Mouse (Mus musculus) CH12.LX (cell line): Measurements from ENCODE around the gene Rsl24d1. TPM values are rescaled to one million over a fixed set of nuclear protein-coding genes. Genes with fewer than 3 reads are reported as not detected.
A peak's percentile ranks its signal among the peaks of the same experiment; 100 is the strongest.

ENCODE experiments used
- DNase-seq: peaks from one replicate; pipeline ENCODE4 v3.0.0-alpha.2; 2013; ENCODE audit errors: extremely low read depth
- H3K27ac ChIP-seq: 2 replicates; pipeline ENCODE4 v1.5.1; 2012; ENCODE audit warnings: low read depth, mild to moderate bottlenecking, control low read depth, moderate library complexity; ENCODE audit not compliant: insufficient read depth
- H3K27me3 ChIP-seq: replicated peaks from 2 replicates; pipeline ENCODE3; 2012; ENCODE audit warnings: inconsistent platforms
- H3K36me3 ChIP-seq, 2 experiments: replicated peaks in 1 of 2; 2 replicates each; pipeline versions ENCODE3 to v1.6.1; 2012; ENCODE audit warnings: inconsistent platforms in 1 of 2, low read length in 1 of 2, mild to moderate bottlenecking in 1 of 2, mixed read lengths in 1 of 2, moderate library complexity in 1 of 2; ENCODE audit not compliant: control insufficient read depth in 1 of 2, insufficient read depth in 1 of 2
- H3K4me1 ChIP-seq, 2 experiments: 2 replicates each; pipeline ENCODE4 v1.6.1; 2012; ENCODE audit warnings: inconsistent platforms in 1 of 2, moderate library complexity in 1 of 2; ENCODE audit not compliant: insufficient read depth in 2 of 2, control insufficient read depth in 1 of 2
- H3K4me2 ChIP-seq: 2 replicates; pipeline ENCODE4 v1.6.1; 2012; ENCODE audit warnings: low read depth, mild to moderate bottlenecking, control low read depth; ENCODE audit not compliant: poor library complexity, insufficient read depth, severe bottlenecking
- H3K4me3 ChIP-seq, 3 experiments: fragments of 150-350 bp in 1 of 3; sonication (generic) in 1 of 3; replicated peaks in 1 of 3; 2 replicates each; pipeline versions ENCODE3 to v1.5.1; 2011 to 2012; ENCODE audit warnings: low read depth in 2 of 3, low read length in 2 of 3, mild to moderate bottlenecking in 2 of 3, moderate library complexity in 2 of 3, control low read depth in 1 of 3, improper control_type of control experiment in 1 of 3, inconsistent platforms in 1 of 3, mixed read lengths in 1 of 3; ENCODE audit not compliant: poor library complexity in 1 of 3
- H3K79me2 ChIP-seq: replicated peaks from 2 replicates; pipeline ENCODE4 v1.6.1; 2012; ENCODE audit warnings: mild to moderate bottlenecking, moderate library complexity; ENCODE audit not compliant: control insufficient read depth, poor library complexity, insufficient read depth, severe bottlenecking; ENCODE audit errors: extremely low read depth
- H3K9ac ChIP-seq: 2 replicates; pipeline ENCODE4 v1.6.1; 2012; ENCODE audit warnings: low read depth, mild to moderate bottlenecking, control low read depth, moderate library complexity; ENCODE audit not compliant: insufficient read depth
- H3K9me3 ChIP-seq: replicated peaks from 2 replicates; pipeline ENCODE3; 2012; ENCODE audit warnings: low read length, inconsistent platforms, mixed read lengths
- BHLHE40 ChIP-seq: IDR thresholded peaks from 2 replicates; pipeline ENCODE4 v1.6.1; 2011; ENCODE audit warnings: mild to moderate bottlenecking, low read depth, low read length, improper control_type of control experiment
- CHD1 ChIP-seq: IDR thresholded peaks from 2 replicates; pipeline ENCODE4 v1.6.1; 2012; ENCODE audit warnings: low read depth, low read length, improper control_type of control experiment, inconsistent platforms
- CHD2 ChIP-seq: IDR thresholded peaks from 2 replicates; pipeline ENCODE4 v1.6.1; 2011; ENCODE audit warnings: low read length, improper control_type of control experiment
- CTCF ChIP-seq, 2 experiments: IDR thresholded peaks in 1 of 2; conservative IDR thresholded peaks in 1 of 2; 2 replicates each; pipeline ENCODE4 v1.5.1; 2011 to 2012; ENCODE audit warnings: low read depth in 2 of 2, low read length in 2 of 2, improper control_type of control experiment in 1 of 2, inconsistent platforms in 1 of 2, mild to moderate bottlenecking in 1 of 2, moderate library complexity in 1 of 2
- E2F4 ChIP-seq: IDR thresholded peaks from 2 replicates; pipeline ENCODE4 v1.6.1; 2011; ENCODE audit warnings: low read depth, low read length, improper control_type of control experiment; ENCODE audit not compliant: insufficient replicate concordance
- ELF1 ChIP-seq: IDR thresholded peaks from 2 replicates; pipeline ENCODE4 v1.6.1; 2014; ENCODE audit warnings: low read depth, mild to moderate bottlenecking, inconsistent platforms, low read length, improper control_type of control experiment
- EP300 ChIP-seq: IDR thresholded peaks from 2 replicates; pipeline ENCODE4 v1.6.1; 2011; ENCODE audit warnings: low read length, improper control_type of control experiment
- GABPA ChIP-seq: IDR thresholded peaks from 2 replicates; pipeline ENCODE4 v1.6.1; 2012; ENCODE audit warnings: low read depth, low read length, improper control_type of control experiment, inconsistent platforms; ENCODE audit not compliant: insufficient replicate concordance
- HCFC1 ChIP-seq: IDR thresholded peaks from 2 replicates; pipeline ENCODE4 v1.6.1; 2012; ENCODE audit warnings: low read depth, mild to moderate bottlenecking, inconsistent platforms, low read length, improper control_type of control experiment
- IRF4 ChIP-seq: IDR thresholded peaks from 2 replicates; pipeline ENCODE4 v1.6.1; 2014; ENCODE audit warnings: low read depth, mild to moderate bottlenecking, inconsistent platforms, low read length, improper control_type of control experiment
- JUN ChIP-seq: IDR thresholded peaks from 2 replicates; pipeline ENCODE4 v1.6.1; 2011; ENCODE audit warnings: low read depth, mild to moderate bottlenecking, low read length, improper control_type of control experiment, moderate library complexity; ENCODE audit not compliant: insufficient read depth
- JUND ChIP-seq: conservative IDR thresholded peaks from 2 replicates; pipeline ENCODE4 v1.6.1; 2011; ENCODE audit warnings: low read depth, low read length, improper control_type of control experiment
- KAT2A ChIP-seq: IDR thresholded peaks from 2 replicates; pipeline ENCODE4 v1.6.1; 2012; ENCODE audit warnings: low read length, improper control_type of control experiment, inconsistent platforms; ENCODE audit not compliant: insufficient replicate concordance
- MAFK ChIP-seq: IDR thresholded peaks from 2 replicates; pipeline ENCODE4 v1.6.1; 2011; ENCODE audit warnings: low read length, improper control_type of control experiment; ENCODE audit not compliant: insufficient replicate concordance
- MAX ChIP-seq: IDR thresholded peaks from 2 replicates; pipeline ENCODE4 v1.6.1; 2011; ENCODE audit warnings: low read length, improper control_type of control experiment
- MAZ ChIP-seq: IDR thresholded peaks from 2 replicates; pipeline ENCODE4 v1.6.1; 2012; ENCODE audit warnings: low read depth, mild to moderate bottlenecking, inconsistent platforms, low read length, improper control_type of control experiment, moderate library complexity
- MEF2A ChIP-seq: IDR thresholded peaks from 2 replicates; pipeline ENCODE4 v1.6.1; 2014; ENCODE audit warnings: low read depth, mild to moderate bottlenecking, inconsistent platforms, low read length, improper control_type of control experiment, borderline replicate concordance
- MXI1 ChIP-seq: IDR thresholded peaks from 2 replicates; pipeline ENCODE4 v1.6.1; 2011; ENCODE audit warnings: mild to moderate bottlenecking, low read depth, low read length, improper control_type of control experiment
- NELFE ChIP-seq: IDR thresholded peaks from 2 replicates; pipeline ENCODE4 v1.6.1; 2011; ENCODE audit warnings: low read depth, low read length, improper control_type of control experiment
- NRF1 ChIP-seq: IDR thresholded peaks from 2 replicates; pipeline ENCODE4 v1.6.1; 2014; ENCODE audit warnings: low read depth, mild to moderate bottlenecking, inconsistent platforms, low read length, improper control_type of control experiment, moderate library complexity
- PAX5 ChIP-seq: IDR thresholded peaks from 2 replicates; pipeline ENCODE4 v1.6.1; 2012; ENCODE audit warnings: low read length, inconsistent platforms, mixed read lengths
- POLR2A ChIP-seq: IDR thresholded peaks from 2 replicates; pipeline ENCODE4 v1.6.1; 2011; ENCODE audit warnings: low read depth, mild to moderate bottlenecking, improper control_type of control experiment, low read length
- POLR2AphosphoS2 ChIP-seq: IDR thresholded peaks from 2 replicates; pipeline ENCODE4 v1.6.1; 2011; ENCODE audit warnings: low read depth, low read length, improper control_type of control experiment
- RAD21 ChIP-seq: IDR thresholded peaks from 2 replicates; pipeline ENCODE4 v1.6.1; 2011; ENCODE audit warnings: low read depth, mild to moderate bottlenecking, low read length, improper control_type of control experiment, moderate library complexity
- SIN3A ChIP-seq: IDR thresholded peaks from 2 replicates; pipeline ENCODE4 v1.6.1; 2012; ENCODE audit warnings: low read length, improper control_type of control experiment, inconsistent platforms
- SMC3 ChIP-seq: IDR thresholded peaks from 2 replicates; pipeline ENCODE4 v1.6.1; 2011; ENCODE audit warnings: low read depth, low read length, improper control_type of control experiment
- TBP ChIP-seq: conservative IDR thresholded peaks from 2 replicates; pipeline ENCODE4 v1.6.1; 2011; ENCODE audit warnings: low read depth, low read length, improper control_type of control experiment
- UBTF ChIP-seq: IDR thresholded peaks from 2 replicates; pipeline ENCODE4 v1.6.1; 2012; ENCODE audit warnings: low read depth, mild to moderate bottlenecking, inconsistent platforms, low read length, improper control_type of control experiment, moderate library complexity
- USF1 ChIP-seq: IDR thresholded peaks from 2 replicates; pipeline ENCODE4 v1.6.1; 2014; ENCODE audit warnings: low read depth, mild to moderate bottlenecking, inconsistent platforms, low read length, improper control_type of control experiment
- USF2 ChIP-seq: conservative IDR thresholded peaks from 2 replicates; pipeline ENCODE4 v1.6.1; 2011; ENCODE audit warnings: low read depth, low read length, improper control_type of control experiment
- ZC3H11A ChIP-seq: IDR thresholded peaks from 2 replicates; pipeline ENCODE4 v1.6.1; 2012; ENCODE audit warnings: low read depth, mild to moderate bottlenecking, inconsistent platforms, low read length, improper control_type of control experiment
- ZKSCAN1 ChIP-seq: IDR thresholded peaks from 2 replicates; pipeline ENCODE4 v1.6.1; 2012; ENCODE audit warnings: low read depth, inconsistent platforms, low read length, improper control_type of control experiment, borderline replicate concordance
- ZMIZ1 ChIP-seq: IDR thresholded peaks from 2 replicates; pipeline ENCODE4 v1.6.1; 2012; ENCODE audit warnings: low read depth, mild to moderate bottlenecking, inconsistent platforms, low read length, improper control_type of control experiment
- ZNF384 ChIP-seq: IDR thresholded peaks from 2 replicates; pipeline ENCODE4 v1.6.1; 2012; ENCODE audit warnings: low read depth, low read length, improper control_type of control experiment, inconsistent platforms
- dilution Hi-C: fragments of 300-500 bp; cut with MboI; formaldehyde crosslinking; loops from 2 replicates; pipeline ENCODE4 v1.14.3; 2020; ENCODE audit warnings: low sequenced_read_pairs; ENCODE audit not compliant: extremely low pct_unique_long_range_greater_than_20kb, extremely low pct_ligation_motif_present
- in situ Hi-C: fragments of 300-500 bp; cut with MboI; formaldehyde crosslinking; loops from 3 replicates; pipeline ENCODE4 v1.14.3; 2019; ENCODE audit warnings: low sequenced_read_pairs, low pct_ligation_motif_present, low pct_unique_long_range_greater_than_20kb, mixed read lengths
- polyA plus RNA-seq: library from polyadenylated mRNA; unstranded; fragments of >175 nt; gene quantifications from 2 replicates; pipeline ENCODE4 v1.2.1, GENCODE M21; 2012; ENCODE audit warnings: low read depth; ENCODE audit not compliant: insufficient read length
- total RNA-seq, 2 experiments: library from RNA; depleted of rRNA; stranded (reverse); fragments of 300-350 nt in 1 of 2; fragments of >200 nt in 1 of 2; gene quantifications; 2 replicates each; pipeline ENCODE4 v1.2.3; 2012 to 2014

The Rsl24d1 gene
- total and polyA plus RNA-seq, 3 experiments: 108 to 365 (median 202) TPM

GRCm38 (mm10) chr9:73090121-73090520 lies 23.1 kb upstream of the Rsl24d1 start:
- Histone ChIP-seq H3K27me3 (no peaks in the 10 kb centered on the region), H3K9ac (no peak overlapping the region), H3K4me1 (peaks cover 2 to 54% of the 10 kb centered on the region in 2 experiments; a peak in 2 of 4 replicates), H3K9me3 (no peaks in the 10 kb centered on the region), H3K27ac (no peak overlapping the region), H3K36me3 (peaks cover 8 to 32% of the 10 kb centered on the region in 2 experiments), H3K4me3 (no peak overlapping the region), H3K4me2 (no peak overlapping the region), H3K79me2 (no peaks in the 10 kb centered on the region)
- TF ChIP-seq MXI1 (no peak), SMC3 (peak; percentile 6; the same call in 1 of the 2 replicates)
- DNase-seq: no peak
- dilution Hi-C loops (no loop called here), in situ Hi-C loops (loop anchor here (5.0 to 25.0 kb wide), 3 partner anchors 48 to 328 kb away; partner anchors contain the start of genes Pigb and Rab27a)

DNA sequence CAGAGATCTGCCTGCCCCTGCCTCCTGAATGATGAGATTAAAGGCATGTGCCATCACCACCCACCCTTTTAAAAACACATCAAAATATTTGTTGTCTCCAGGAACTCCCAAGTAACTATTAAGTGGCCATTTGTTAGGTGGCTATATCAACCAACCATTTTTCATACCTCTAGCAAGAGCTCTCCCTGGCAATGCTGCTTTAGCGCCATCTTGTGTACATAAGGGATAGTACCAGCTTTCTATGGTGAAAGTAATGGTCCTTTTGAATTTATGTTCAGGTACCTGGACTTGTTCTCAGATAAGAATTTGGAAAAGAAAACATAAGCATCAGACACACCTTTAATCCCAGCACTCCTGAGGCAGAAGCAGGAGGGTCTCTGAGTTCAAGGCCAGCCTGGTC lies 21.5 kb upstream of the Rsl24d1 start:
- Histone ChIP-seq H3K36me3 (peaks cover 4 to 37% of the 10 kb centered on the region in 2 experiments), H3K9ac (no peak overlapping the region), H3K27me3 (no peaks in the 10 kb centered on the region), H3K4me2 (no peak overlapping the region), H3K4me1 (peaks cover 0 to 37% of the 10 kb centered on the region in 2 experiments; a peak in 2 of 4 replicates), H3K4me3 (no peak overlapping the region), H3K9me3 (no peaks in the 10 kb centered on the region), H3K27ac (no peak overlapping the region), H3K79me2 (no peaks in the 10 kb centered on the region)
- DNase-seq: peak; percentile 71
- in situ Hi-C loops: loop anchor here (5.0 to 25.0 kb wide), 3 partner anchors 49 to 329 kb away; partner anchors contain the start of genes Pigb and Rab27a
- dilution Hi-C loops: no loop called here
- no peak for TF ChIP-seq ZKSCAN1
- TF ChIP-seq EP300: no peak
- no peak for TF ChIP-seq USF2
- TF ChIP-seq GABPA: no peak
- no peak for TF ChIP-seq MAFK
- peak; percentile 75 for TF ChIP-seq ZC3H11A
- no peak for TF ChIP-seq MAZ
- TF ChIP-seq HCFC1: no peak; the same call in 1 of the 2 replicates
- TF ChIP-seq E2F4: 0 out of 2 replicates have a peak, but pooled peaks have one; percentile 40
- TF ChIP-seq JUND: peak; percentile 54; the same call in 1 of the 2 replicates
- no peak for TF ChIP-seq ZMIZ1
- no peak for TF ChIP-seq CHD2
- peak; percentile 99 for TF ChIP-seq RAD21
- 0 out of 2 replicates have a peak, but pooled peaks have one; percentile 21 for TF ChIP-seq MEF2A
- 0 out of 2 replicates have a peak, but pooled peaks have one; percentile 20 for TF ChIP-seq NRF1
- no peak for TF ChIP-seq MAX
- TF ChIP-seq ZNF384: no peak
- peak; percentile 49 for TF ChIP-seq IRF4
- no peak for TF ChIP-seq USF1
- no peak for TF ChIP-seq POLR2A
- peak; percentile 59; the same call in 1 of the 2 replicates for TF ChIP-seq SIN3A
- 0 out of 2 replicates have a peak, but pooled peaks have one; percentile 21 for TF ChIP-seq BHLHE40
- TF ChIP-seq NELFE: peak; percentile 39; the same call in 1 of the 2 replicates
- no peak for TF ChIP-seq CHD1
- TF ChIP-seq PAX5: no peak
- no peak for TF ChIP-seq POLR2AphosphoS2
- peak; percentile 84 to 97 for TF ChIP-seq CTCF (conservative IDR thresholded peaks at IDR 0.05 in 1 of 2, IDR thresholded peaks at IDR 0.05 in 1 of 2; ENCODE audit: low read depth in 2 of 2, low read length in 2 of 2)
- TF ChIP-seq JUN: no peak
- TF ChIP-seq KAT2A: no peak
- no peak for TF ChIP-seq ELF1
- TF ChIP-seq UBTF: no peak
- no peak for TF ChIP-seq TBP
